Mouse (Mus musculus): ENCODE data around the gene Ints3. TPM values are rescaled to one million over a fixed set of nuclear protein-coding genes. Genes with fewer than 3 reads are reported as not detected.
"Not testable (repeated sequence)": the region's sequence is repeated elsewhere in the genome, so short reads cannot be mapped to it uniquely, and the experiment has no call there.

Ints3 gene
- total RNA-seq, 2 experiments from 2014 or later: 71.0 to 73.8 TPM

- intact Hi-C loops (cut with DNase I): no loop called here
- DNase-seq: no peak
Observed at GRCm38 (mm10) chr3:90369041-90369440, 64.4 kb downstream of the Ints3 start.

GRCm38 (mm10) chr3:90367001-90367632 lies 66.3 kb downstream of the Ints3 start:
- DNase-seq: no peak
- intact Hi-C loops (cut with DNase I): no loop called here

GRCm38 (mm10) chr3:90362346-90362745 lies 71.1 kb downstream of the Ints3 start:
- DNase-seq: no peak
- intact Hi-C loops (cut with DNase I): no loop called here

- DNase-seq: no peak
- intact Hi-C loops (cut with DNase I): no loop called here
Observed at GRCm38 (mm10) chr3:90361476-90361875, 71.9 kb downstream of the Ints3 start.

- intact Hi-C loops (cut with DNase I): no loop called here
- no peak for DNase-seq
Observed at GRCm38 (mm10) chr3:90359230-90359629, 74.2 kb downstream of the Ints3 start.

- DNase-seq: no peak
- intact Hi-C loops (cut with DNase I): no loop called here
Observed at GRCm38 (mm10) chr3:90357959-90358358, 75.5 kb downstream of the Ints3 start.

- intact Hi-C loops (cut with DNase I): no loop called here
- DNase-seq: no peak
Observed at GRCm38 (mm10) chr3:90347847-90348246, 85.6 kb downstream of the Ints3 start.

- intact Hi-C loops (cut with DNase I); DNase-seq: not testable (repeated sequence)
Observed at GRCm38 (mm10) chr3:90342853-90343252, 90.6 kb downstream of the Ints3 start.

Other genes with a start within 250 kb of the Ints3 start
- 1,000 to 10,000 TPM; 1,145 to 1,256 TPM for gene Rps27, start 220.0 kb downstream of the Ints3 start, total RNA-seq (2021)
- gene Rab13, start 219.9 kb downstream of the Ints3 start, total RNA-seq (2021): 10 to 100 TPM; 11.5 to 12.1 TPM
- gene Jtb, start 202.0 kb downstream of the Ints3 start, total RNA-seq (2021): 10 to 100 TPM; 42.7 to 53.0 TPM
- gene Creb3l4, start 190.1 kb downstream of the Ints3 start, total RNA-seq (2021): under 1 TPM; 0.24 to 0.28 TPM
- gene Slc39a1, start 185.4 kb downstream of the Ints3 start, total RNA-seq (2021): 10 to 100 TPM; 41.2 TPM
- 10 to 100 TPM; 29.6 to 31.4 TPM for gene Crtc2, start 179.5 kb downstream of the Ints3 start, total RNA-seq (2021)
- 10 to 100 TPM; 29.8 to 29.9 TPM for gene Dennd4b, start 168.4 kb downstream of the Ints3 start, total RNA-seq (2021)
- gene Gatad2b, start 140.4 kb downstream of the Ints3 start, total RNA-seq (2021): 100 to 1,000 TPM; 101 to 117 TPM
- 10 to 100 TPM; 25.8 to 26.3 TPM for gene Slc27a3, start 43.7 kb downstream of the Ints3 start, total RNA-seq (2021)
- gene Npr1, start 32.2 kb upstream of the Ints3 start, total RNA-seq (2021): 1 to 10 TPM; 3.1 to 3.8 TPM
- gene Ilf2, start 42.5 kb upstream of the Ints3 start, total RNA-seq (2021): 100 to 1,000 TPM; 155 to 161 TPM
- gene Snapin, start 57.4 kb upstream of the Ints3 start, total RNA-seq (2021): 10 to 100 TPM; 35.4 to 37.2 TPM
- 100 to 1,000 TPM; 193 to 199 TPM for gene Chtop, start 75.9 kb upstream of the Ints3 start, total RNA-seq (2021)
- gene S100a1, start 80.8 kb upstream of the Ints3 start, total RNA-seq (2021): 10 to 100 TPM; 25.2 to 25.4 TPM
- 10 to 100 TPM in 1 of 2 experiments, 1 to 10 TPM in 1; 9.7 to 12.2 TPM for gene S100a13, start 80.8 kb upstream of the Ints3 start, total RNA-seq (2021)
- not detected for gene S100a14, start 93.2 kb upstream of the Ints3 start, total RNA-seq (2021)
- gene S100a16, start 103.6 kb upstream of the Ints3 start, total RNA-seq (2021): 10 to 100 TPM; 46.9 to 51.6 TPM
- 1 to 10 TPM in 1 of 2 experiments, under 1 TPM in 1; 0.40 to 2.0 TPM for gene S100a3, start 127.0 kb upstream of the Ints3 start, total RNA-seq (2021)
- gene S100a2, start 156.6 kb upstream of the Ints3 start, total RNA-seq (2021): not detected
- gene Gm42674, start 168.3 kb upstream of the Ints3 start, total RNA-seq (2021): not detected
- 1 to 10 TPM; 3.3 to 6.2 TPM for gene S100a4, start 170.1 kb upstream of the Ints3 start, total RNA-seq (2021)
- gene S100a5, start 174.9 kb upstream of the Ints3 start, total RNA-seq (2021): not detected
- gene S100a6, start 179.3 kb upstream of the Ints3 start, total RNA-seq (2021): 10 to 100 TPM; 13.1 to 20.7 TPM
- gene S100a7a, start 220.4 kb upstream of the Ints3 start, total RNA-seq (2021): under 1 TPM; 0.30 to 0.46 TPM
- gene S100a8, start 235.4 kb upstream of the Ints3 start, total RNA-seq (2021): 1 to 10 TPM; 1.5 to 1.7 TPM